Mouse (Mus musculus) CH12.LX (cell line): ENCODE results near the gene Smchd1. TPM values are rescaled to one million over a fixed set of nuclear protein-coding genes. Genes with fewer than 3 reads are reported as not detected.

Experiments
- DNase-seq: peaks from one replicate; pipeline ENCODE4 v3.0.0-alpha.2; 2013; ENCODE audit errors: extremely low read depth
- H3K27ac ChIP-seq: 2 replicates; pipeline ENCODE4 v1.5.1; 2012; ENCODE audit warnings: low read depth, mild to moderate bottlenecking, control low read depth, moderate library complexity; ENCODE audit not compliant: insufficient read depth
- H3K27me3 ChIP-seq: replicated peaks from 2 replicates; pipeline ENCODE3; 2012; ENCODE audit warnings: inconsistent platforms
- H3K36me3 ChIP-seq, 2 experiments: replicated peaks in 1 of 2; 2 replicates each; pipeline versions ENCODE3 to v1.6.1; 2012; ENCODE audit warnings: inconsistent platforms in 1 of 2, low read length in 1 of 2, mild to moderate bottlenecking in 1 of 2, mixed read lengths in 1 of 2, moderate library complexity in 1 of 2; ENCODE audit not compliant: control insufficient read depth in 1 of 2, insufficient read depth in 1 of 2
- H3K4me1 ChIP-seq, 2 experiments: 2 replicates each; pipeline ENCODE4 v1.6.1; 2012; ENCODE audit warnings: inconsistent platforms in 1 of 2, moderate library complexity in 1 of 2; ENCODE audit not compliant: insufficient read depth in 2 of 2, control insufficient read depth in 1 of 2
- H3K4me2 ChIP-seq: 2 replicates; pipeline ENCODE4 v1.6.1; 2012; ENCODE audit warnings: low read depth, mild to moderate bottlenecking, control low read depth; ENCODE audit not compliant: poor library complexity, insufficient read depth, severe bottlenecking
- H3K4me3 ChIP-seq, 3 experiments: fragments of 150-350 bp in 1 of 3; sonication (generic) in 1 of 3; replicated peaks in 1 of 3; 2 replicates each; pipeline versions ENCODE3 to v1.5.1; 2011 to 2012; ENCODE audit warnings: low read depth in 2 of 3, low read length in 2 of 3, mild to moderate bottlenecking in 2 of 3, moderate library complexity in 2 of 3, control low read depth in 1 of 3, improper control_type of control experiment in 1 of 3, inconsistent platforms in 1 of 3, mixed read lengths in 1 of 3; ENCODE audit not compliant: poor library complexity in 1 of 3
- H3K79me2 ChIP-seq: replicated peaks from 2 replicates; pipeline ENCODE4 v1.6.1; 2012; ENCODE audit warnings: mild to moderate bottlenecking, moderate library complexity; ENCODE audit not compliant: control insufficient read depth, poor library complexity, insufficient read depth, severe bottlenecking; ENCODE audit errors: extremely low read depth
- H3K9ac ChIP-seq: 2 replicates; pipeline ENCODE4 v1.6.1; 2012; ENCODE audit warnings: low read depth, mild to moderate bottlenecking, control low read depth, moderate library complexity; ENCODE audit not compliant: insufficient read depth
- H3K9me3 ChIP-seq: replicated peaks from 2 replicates; pipeline ENCODE3; 2012; ENCODE audit warnings: low read length, inconsistent platforms, mixed read lengths
- E2F4 ChIP-seq: IDR thresholded peaks from 2 replicates; pipeline ENCODE4 v1.6.1; 2011; ENCODE audit warnings: low read depth, low read length, improper control_type of control experiment; ENCODE audit not compliant: insufficient replicate concordance
- ETS1 ChIP-seq: conservative IDR thresholded peaks from 2 replicates; pipeline ENCODE4 v1.6.1; 2012; ENCODE audit warnings: low read depth, mild to moderate bottlenecking, inconsistent platforms, low read length, improper control_type of control experiment, moderate library complexity
- IRF4 ChIP-seq: IDR thresholded peaks from 2 replicates; pipeline ENCODE4 v1.6.1; 2014; ENCODE audit warnings: low read depth, mild to moderate bottlenecking, inconsistent platforms, low read length, improper control_type of control experiment
- MAFK ChIP-seq: IDR thresholded peaks from 2 replicates; pipeline ENCODE4 v1.6.1; 2011; ENCODE audit warnings: low read length, improper control_type of control experiment; ENCODE audit not compliant: insufficient replicate concordance
- MAX ChIP-seq: IDR thresholded peaks from 2 replicates; pipeline ENCODE4 v1.6.1; 2011; ENCODE audit warnings: low read length, improper control_type of control experiment
- MAZ ChIP-seq: IDR thresholded peaks from 2 replicates; pipeline ENCODE4 v1.6.1; 2012; ENCODE audit warnings: low read depth, mild to moderate bottlenecking, inconsistent platforms, low read length, improper control_type of control experiment, moderate library complexity
- MEF2A ChIP-seq: IDR thresholded peaks from 2 replicates; pipeline ENCODE4 v1.6.1; 2014; ENCODE audit warnings: low read depth, mild to moderate bottlenecking, inconsistent platforms, low read length, improper control_type of control experiment, borderline replicate concordance
- MXI1 ChIP-seq: IDR thresholded peaks from 2 replicates; pipeline ENCODE4 v1.6.1; 2011; ENCODE audit warnings: mild to moderate bottlenecking, low read depth, low read length, improper control_type of control experiment
- NRF1 ChIP-seq: IDR thresholded peaks from 2 replicates; pipeline ENCODE4 v1.6.1; 2014; ENCODE audit warnings: low read depth, mild to moderate bottlenecking, inconsistent platforms, low read length, improper control_type of control experiment, moderate library complexity
- PAX5 ChIP-seq: IDR thresholded peaks from 2 replicates; pipeline ENCODE4 v1.6.1; 2012; ENCODE audit warnings: low read length, inconsistent platforms, mixed read lengths
- POLR2A ChIP-seq: IDR thresholded peaks from 2 replicates; pipeline ENCODE4 v1.6.1; 2011; ENCODE audit warnings: low read depth, mild to moderate bottlenecking, improper control_type of control experiment, low read length
- TBP ChIP-seq: conservative IDR thresholded peaks from 2 replicates; pipeline ENCODE4 v1.6.1; 2011; ENCODE audit warnings: low read depth, low read length, improper control_type of control experiment
- TCF12 ChIP-seq: IDR thresholded peaks from 2 replicates; pipeline ENCODE4 v1.6.1; 2014; ENCODE audit warnings: low read depth, mild to moderate bottlenecking, inconsistent platforms, low read length, improper control_type of control experiment
- UBTF ChIP-seq: IDR thresholded peaks from 2 replicates; pipeline ENCODE4 v1.6.1; 2012; ENCODE audit warnings: low read depth, mild to moderate bottlenecking, inconsistent platforms, low read length, improper control_type of control experiment, moderate library complexity
- USF1 ChIP-seq: IDR thresholded peaks from 2 replicates; pipeline ENCODE4 v1.6.1; 2014; ENCODE audit warnings: low read depth, mild to moderate bottlenecking, inconsistent platforms, low read length, improper control_type of control experiment
- ZC3H11A ChIP-seq: IDR thresholded peaks from 2 replicates; pipeline ENCODE4 v1.6.1; 2012; ENCODE audit warnings: low read depth, mild to moderate bottlenecking, inconsistent platforms, low read length, improper control_type of control experiment
- ZKSCAN1 ChIP-seq: IDR thresholded peaks from 2 replicates; pipeline ENCODE4 v1.6.1; 2012; ENCODE audit warnings: low read depth, inconsistent platforms, low read length, improper control_type of control experiment, borderline replicate concordance
- ZMIZ1 ChIP-seq: IDR thresholded peaks from 2 replicates; pipeline ENCODE4 v1.6.1; 2012; ENCODE audit warnings: low read depth, mild to moderate bottlenecking, inconsistent platforms, low read length, improper control_type of control experiment
- ZNF384 ChIP-seq: IDR thresholded peaks from 2 replicates; pipeline ENCODE4 v1.6.1; 2012; ENCODE audit warnings: low read depth, low read length, improper control_type of control experiment, inconsistent platforms
- dilution Hi-C: fragments of 300-500 bp; cut with MboI; formaldehyde crosslinking; loops from 2 replicates; pipeline ENCODE4 v1.14.3; 2020; ENCODE audit warnings: low sequenced_read_pairs; ENCODE audit not compliant: extremely low pct_unique_long_range_greater_than_20kb, extremely low pct_ligation_motif_present
- in situ Hi-C: fragments of 300-500 bp; cut with MboI; formaldehyde crosslinking; loops from 3 replicates; pipeline ENCODE4 v1.14.3; 2019; ENCODE audit warnings: low sequenced_read_pairs, low pct_ligation_motif_present, low pct_unique_long_range_greater_than_20kb, mixed read lengths
- polyA plus RNA-seq: library from polyadenylated mRNA; unstranded; fragments of >175 nt; gene quantifications from 2 replicates; pipeline ENCODE4 v1.2.1, GENCODE M21; 2012; ENCODE audit warnings: low read depth; ENCODE audit not compliant: insufficient read length
- total RNA-seq, 2 experiments: library from RNA; depleted of rRNA; stranded (reverse); fragments of 300-350 nt in 1 of 2; fragments of >200 nt in 1 of 2; gene quantifications; 2 replicates each; pipeline ENCODE4 v1.2.3; 2012 to 2014

The Smchd1 gene
- total and polyA plus RNA-seq, 3 experiments: 44.4 to 73.9 (median 59.4) TPM

DNA sequence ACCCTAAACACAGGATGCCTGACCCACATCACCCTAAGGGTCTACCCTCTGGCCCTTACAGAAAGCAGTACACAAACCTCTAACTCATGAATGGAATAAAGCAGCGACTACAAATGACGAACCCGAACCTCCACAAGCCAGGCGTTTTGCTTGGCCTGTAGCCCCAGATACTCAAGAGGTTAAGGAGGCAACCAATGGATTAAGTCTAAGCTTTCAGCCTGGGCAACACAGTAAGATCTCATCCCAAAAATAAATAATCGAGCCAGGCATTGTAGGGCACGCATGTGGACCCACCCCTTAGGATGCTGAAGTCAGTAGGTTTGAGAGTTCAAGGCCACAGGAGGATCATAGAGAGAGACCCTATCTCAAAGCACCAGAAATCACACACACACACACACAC, 169.1 kb downstream of the Smchd1 start:
- no peak overlapping the region for H3K4me2 ChIP-seq
- DNase-seq: no peak
- H3K27ac ChIP-seq: no peak overlapping the region
- no peaks in the 10 kb centered on the region for H3K4me1 ChIP-seq
- no peaks in the 10 kb centered on the region for H3K36me3 ChIP-seq
- H3K9me3 ChIP-seq: no peaks in the 10 kb centered on the region
- H3K9ac ChIP-seq: no peak overlapping the region
- in situ Hi-C loops (no loop called here), dilution Hi-C loops (no loop called here)
- no peaks in the 10 kb centered on the region for H3K79me2 ChIP-seq
- no peak overlapping the region for H3K4me3 ChIP-seq
- H3K27me3 ChIP-seq: no peaks in the 10 kb centered on the region
- TF ChIP-seq ZC3H11A (no peak), PAX5 (no peak), IRF4 (no peak), ZMIZ1 (no peak), TBP (no peak), POLR2A (no peak), MXI1 (no peak), TCF12 (no peak), NRF1 (no peak), MEF2A (no peak), ZNF384 (no peak)
- TF ChIP-seq, all 38 proteins: peak for 0

DNA sequence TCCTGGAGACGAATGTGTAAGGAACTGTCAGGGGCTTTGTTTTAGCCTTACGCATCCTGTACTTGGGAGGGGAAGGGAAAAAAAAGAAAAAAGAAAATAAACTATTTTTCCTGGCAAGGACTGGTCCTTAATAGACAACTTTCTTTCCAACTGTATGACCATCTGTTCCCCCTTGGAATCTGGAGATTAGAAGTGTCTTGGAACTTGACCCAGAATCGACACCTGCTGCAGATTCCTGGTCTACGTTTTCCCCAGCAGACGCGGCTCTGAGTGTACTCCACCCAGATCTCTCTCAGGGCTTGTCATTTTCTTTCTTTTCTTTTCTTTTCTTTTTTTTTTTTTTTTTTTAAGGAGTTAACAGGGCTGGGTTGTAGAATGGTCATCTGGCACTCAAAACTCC, 171.7 kb downstream of the Smchd1 start:
- Histone ChIP-seq H3K4me3 (no peak overlapping the region), H3K9ac (no peak overlapping the region), H3K36me3 (no peaks in the 10 kb centered on the region), H3K9me3 (no peaks in the 10 kb centered on the region), H3K27ac (no peak overlapping the region), H3K27me3 (no peaks in the 10 kb centered on the region), H3K4me1 (no peaks in the 10 kb centered on the region), H3K79me2 (no peaks in the 10 kb centered on the region), H3K4me2 (no peak overlapping the region)
- dilution Hi-C loops (no loop called here), in situ Hi-C loops (no loop called here)
- no peak for DNase-seq
- TF ChIP-seq NRF1 (no peak), ZMIZ1 (no peak), USF1 (no peak), MAX (no peak), MAFK (no peak), ZKSCAN1 (no peak), PAX5 (no peak), UBTF (no peak), MAZ (no peak), E2F4 (no peak), ETS1 (no peak)
- TF ChIP-seq, all 38 proteins: peak for 0
